Mouse (Mus musculus): ENCODE measurements at regions not wholly inside any gene's neighbourhood (a gene's known extent, or its start where the extent isn't known, plus 50 kb on each side); places are given as distances from the start of the nearest gene placed in this dataset.

DNA sequence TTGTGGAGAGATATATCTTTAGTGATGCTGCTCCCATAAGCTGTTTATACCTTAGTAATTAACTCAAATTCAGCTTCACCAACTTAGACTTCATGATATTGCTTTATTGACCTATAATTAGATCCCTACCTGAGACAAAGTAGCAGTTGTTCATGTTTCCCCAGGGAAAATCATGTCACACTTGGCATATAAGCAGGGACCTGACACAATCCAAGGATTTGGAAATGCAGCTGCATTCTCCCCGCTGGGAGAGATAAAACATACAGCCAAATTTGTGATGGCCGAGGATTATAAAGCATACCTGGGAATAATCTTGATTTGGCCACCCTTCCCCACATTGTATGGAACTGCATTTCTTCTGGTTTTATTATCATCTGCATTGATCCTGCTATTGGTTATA, 55.6 kb upstream of the Tmc1 start:
- DNase-seq: no peak

DNA sequence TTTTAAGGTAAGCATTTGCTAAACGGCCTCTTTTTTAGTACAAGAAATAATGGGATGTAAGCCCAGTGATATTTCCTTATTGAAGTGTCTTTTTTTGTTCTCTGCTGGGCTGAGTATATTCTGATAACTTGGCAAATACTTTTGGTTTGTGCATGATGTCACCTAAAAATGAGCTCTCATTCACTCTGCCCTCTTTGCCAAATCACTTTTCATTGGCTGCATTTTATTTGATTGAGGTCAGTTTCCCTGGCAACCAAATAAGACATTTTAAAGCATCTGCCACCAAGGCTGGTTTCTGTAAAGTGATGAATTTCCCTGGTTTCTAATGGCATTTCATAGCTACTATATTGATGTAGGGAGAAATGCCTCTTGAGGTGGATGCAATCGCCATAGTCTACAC, 50.4 kb upstream of the Tmc1 start:
- DNase-seq: no peak

Data from kidney, adult 8-10 months (tissue).